Mouse (Mus musculus) intestine, embryonic 14.5 days (tissue): ENCODE data around the gene Map3k19. TPM values are rescaled to one million over a fixed set of nuclear protein-coding genes. Genes with fewer than 3 reads are reported as not detected.

Experiments used
- ATAC-seq: fragments of 200-750 bp; cut with Nextera tagmentation; replicated peaks from 2 replicates; pipeline ENCODE4 v1.8.0; 2017; ENCODE audit warnings: low read depth, moderate number of reproducible peaks, moderate TSS enrichment, moderate library complexity; ENCODE audit not compliant: low FRiP score, low TSS enrichment
- DNase-seq: peaks from one replicate; pipeline ENCODE4 v3.0.0-alpha.2; 2018; ENCODE audit warnings: low spot score
- H3K27ac ChIP-seq: fragments of 300-500 bp; sonication (generic); 2 replicates; pipeline ENCODE4 v1.5.1; 2014; ENCODE audit warnings: low read depth, mild to moderate bottlenecking, control low read depth
- H3K27me3 ChIP-seq: fragments of 300-500 bp; sonication (generic); replicated peaks from 2 replicates; pipeline ENCODE4 v1.6.1; 2014; ENCODE audit warnings: low read length, control low read depth; ENCODE audit not compliant: control insufficient read depth, insufficient read depth
- H3K36me3 ChIP-seq: fragments of 300-500 bp; sonication (generic); 2 replicates; pipeline ENCODE4 v1.6.1; 2014; ENCODE audit warnings: low read length, control low read depth; ENCODE audit not compliant: control insufficient read depth, insufficient read depth
- H3K4me1 ChIP-seq: fragments of 300-500 bp; sonication (generic); replicated peaks from 2 replicates; pipeline ENCODE4 v1.6.1; 2014; ENCODE audit warnings: low read length, control low read depth, mixed read lengths; ENCODE audit not compliant: control insufficient read depth, insufficient read depth
- H3K4me2 ChIP-seq: fragments of 300-500 bp; sonication (generic); 2 replicates; pipeline ENCODE4 v1.6.1; 2014; ENCODE audit warnings: low read length
- H3K4me3 ChIP-seq: fragments of 300-500 bp; sonication (generic); 2 replicates; pipeline ENCODE4 v1.5.1; 2014; ENCODE audit warnings: low read depth, low read length, control low read depth, mixed read lengths
- H3K9ac ChIP-seq: fragments of 300-500 bp; sonication (generic); 2 replicates; pipeline ENCODE4 v1.6.1; 2014; ENCODE audit warnings: mild to moderate bottlenecking, low read length
- H3K9me3 ChIP-seq: fragments of 300-500 bp; sonication (generic); 2 replicates; pipeline ENCODE4 v1.6.1; 2016; ENCODE audit warnings: low read length, control low read depth; ENCODE audit not compliant: control insufficient read depth
- WGBS: fragments of 180-500 bp; shearing (Covaris S2); extraction: QIAGEN DNeasy Blood & Tissue Kit; methylation state at CpG from one replicate; pipeline ENCODE4 v1.1.7; 2014; 5-methylcytosine and 5-hydroxymethylcytosine counted together
- polyA plus RNA-seq: library from polyadenylated mRNA; unstranded; fragments of >200 nt; fragmentation: Nextera tagmentation; extraction: Ambion mirVana; gene quantifications from 2 replicates; pipeline ENCODE4 v1.2.1, GENCODE M21; 2014

Map3k19 gene
- polyA plus RNA-seq, 1 experiment from 2014 or later, result not detected

DNA sequence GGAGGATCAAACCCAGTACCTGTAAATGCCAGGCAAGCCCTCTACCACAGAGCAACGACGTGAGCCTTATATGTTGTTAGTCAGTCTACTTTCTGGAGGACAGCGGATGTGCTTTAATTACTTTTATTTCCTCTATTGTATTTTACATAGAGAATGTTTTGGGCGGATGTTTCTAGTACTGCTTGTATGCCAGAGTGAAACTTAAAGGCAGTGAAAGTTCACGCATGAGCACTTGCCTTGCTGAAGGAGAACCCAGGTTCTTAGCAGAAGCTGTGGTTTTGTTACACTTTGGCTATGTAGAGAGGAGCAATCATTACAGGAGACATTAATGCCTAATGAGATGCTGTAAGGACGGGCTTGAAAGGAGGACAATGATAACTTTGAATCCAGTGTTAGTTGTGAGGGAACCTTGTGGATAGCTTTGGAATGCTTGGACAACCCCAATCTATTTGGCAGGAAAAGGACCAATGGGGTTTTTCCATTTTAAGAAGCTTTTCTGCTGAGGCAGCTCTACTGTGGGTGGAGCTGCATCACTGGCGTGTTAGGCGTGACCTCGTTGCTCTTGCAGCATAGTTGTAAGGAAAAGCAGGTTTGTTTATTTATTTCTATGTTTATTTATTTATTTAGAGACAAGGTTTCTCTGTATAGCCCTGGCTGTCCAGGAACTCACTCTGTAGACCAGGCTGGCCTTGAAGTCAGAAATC lies 4.3 kb upstream of the Map3k19 start:
- DNase-seq (no peak), ATAC-seq (no peak)
- H3K27me3 ChIP-seq, result no peaks in the 10 kb centered on the region
- H3K9ac ChIP-seq, result no peak overlapping the region
- no peaks in the 10 kb centered on the region for H3K9me3 ChIP-seq
- H3K4me3 ChIP-seq, result no peak overlapping the region
- H3K36me3 ChIP-seq, result no peaks in the 10 kb centered on the region
- no peak overlapping the region for H3K4me2 ChIP-seq
- no peaks in the 10 kb centered on the region for H3K4me1 ChIP-seq
- WGBS, result 83% methylated on average over 9 of the region's 9 CpGs
- H3K27ac ChIP-seq, result no peak overlapping the region

GRCm38 (mm10) chr1:127850075-127850610 lies 4.7 kb downstream of the Map3k19 start:
- ATAC-seq, result no peak
- Histone ChIP-seq H3K9me3 (peaks cover 8% of the 10 kb centered on the region; the same call in 1 of the 2 replicates), H3K4me3 (no peak overlapping the region), H3K4me2 (no peak overlapping the region), H3K9ac (no peak overlapping the region), H3K4me1 (no peaks in the 10 kb centered on the region), H3K36me3 (no peaks in the 10 kb centered on the region), H3K27ac (no peak overlapping the region), H3K27me3 (no peaks in the 10 kb centered on the region)
- DNase-seq, result no peak
- 76% methylated on average over 7 of the region's 7 CpGs for WGBS

DNA sequence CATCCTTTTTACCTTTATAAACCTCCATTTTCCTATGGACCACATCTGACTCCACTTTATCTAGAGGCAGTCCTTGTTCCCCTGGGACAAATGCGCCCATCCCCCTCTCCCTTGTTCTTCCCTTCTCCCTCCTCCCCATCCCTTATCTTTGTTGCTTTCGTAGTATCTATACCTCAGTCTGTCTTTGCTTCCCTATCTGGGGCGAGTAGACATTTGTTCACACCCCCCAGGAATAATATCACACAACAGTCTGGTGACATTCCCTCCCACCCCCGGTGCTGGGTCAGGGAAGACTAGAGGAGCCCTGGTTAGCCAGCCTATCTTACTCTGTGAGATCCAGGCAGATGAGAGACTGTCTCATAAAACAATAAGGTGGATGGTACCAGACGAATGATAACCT lies 9.4 kb downstream of the Map3k19 start:
- WGBS, result 85% methylated on average over 5 of the region's 5 CpGs
- Histone ChIP-seq H3K36me3 (no peaks in the 10 kb centered on the region), H3K9me3 (no peaks in the 10 kb centered on the region)

GRCm38 (mm10) chr1:127838602-127839001 lies 16.2 kb downstream of the Map3k19 start:
- Histone ChIP-seq H3K9ac (no peak overlapping the region), H3K4me1 (no peaks in the 10 kb centered on the region), H3K4me2 (no peak overlapping the region), H3K9me3 (no peaks in the 10 kb centered on the region), H3K4me3 (no peak overlapping the region), H3K36me3 (no peaks in the 10 kb centered on the region), H3K27me3 (no peaks in the 10 kb centered on the region), H3K27ac (no peak overlapping the region)
- no peak for DNase-seq
- 82% methylated on average over 1 of the region's 1 CpGs for WGBS
- no peak for ATAC-seq

More for the DNA sequence above, 9.4 kb downstream of the Map3k19 start:
- DNase-seq (no peak), ATAC-seq (no peak)
- Histone ChIP-seq H3K27me3 (no peaks in the 10 kb centered on the region), H3K4me1 (no peaks in the 10 kb centered on the region), H3K4me2 (no peak overlapping the region), H3K9ac (no peak overlapping the region), H3K4me3 (no peak overlapping the region), H3K27ac (no peak overlapping the region)

DNA sequence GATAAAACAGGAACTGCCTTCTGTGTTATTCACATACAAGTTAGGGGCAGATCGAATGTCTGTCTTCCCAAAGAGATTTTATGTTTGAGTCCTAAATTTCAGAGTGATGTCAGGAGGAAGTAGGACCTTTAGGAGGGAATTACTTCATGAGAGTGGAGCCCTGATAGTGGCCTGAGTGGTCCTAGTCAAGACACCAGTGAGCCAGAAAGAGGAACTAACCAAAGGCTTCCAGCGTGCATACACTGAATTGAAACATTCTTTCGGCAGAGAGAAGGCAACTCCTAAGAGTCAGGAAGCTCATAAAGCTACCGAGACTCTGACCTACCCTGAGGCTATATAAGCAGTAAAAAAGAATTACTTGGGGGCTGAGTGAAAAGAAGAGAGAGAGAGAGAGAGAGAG lies 18.2 kb downstream of the Map3k19 start:
- Histone ChIP-seq H3K4me1 (no peaks in the 10 kb centered on the region), H3K9me3 (no peaks in the 10 kb centered on the region), H3K4me3 (no peak overlapping the region), H3K4me2 (no peak overlapping the region), H3K27ac (no peak overlapping the region), H3K36me3 (no peaks in the 10 kb centered on the region), H3K9ac (no peak overlapping the region), H3K27me3 (no peaks in the 10 kb centered on the region)
- 56% methylated on average over 4 of the region's 4 CpGs for WGBS
- no peak for ATAC-seq
- DNase-seq, result no peak

DNA sequence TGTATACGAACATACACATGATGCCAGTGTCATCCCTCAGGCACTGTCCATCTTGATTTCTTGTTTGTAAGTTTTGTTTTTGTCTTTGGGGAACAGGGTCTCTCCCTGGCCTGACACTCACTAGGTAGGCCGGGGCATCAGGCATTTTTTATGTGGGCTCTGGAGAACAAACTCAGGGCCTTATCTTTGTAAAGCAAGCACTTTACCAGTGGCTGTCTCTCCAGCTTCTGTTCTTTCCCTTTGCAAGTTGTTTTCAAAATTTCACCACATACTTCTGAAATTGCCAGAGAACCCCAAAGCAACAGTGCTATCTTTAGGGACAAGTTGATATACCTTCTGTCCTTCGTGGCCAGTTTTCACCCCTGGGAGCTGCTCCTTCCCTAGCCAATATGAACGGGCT lies 20.6 kb downstream of the Map3k19 start:
- Histone ChIP-seq H3K27ac (no peak overlapping the region), H3K4me1 (no peaks in the 10 kb centered on the region), H3K27me3 (no peaks in the 10 kb centered on the region), H3K4me3 (no peak overlapping the region), H3K4me2 (no peak overlapping the region), H3K36me3 (no peaks in the 10 kb centered on the region), H3K9me3 (no peaks in the 10 kb centered on the region), H3K9ac (no peak overlapping the region)
- ATAC-seq (no peak), DNase-seq (no peak)
- 59% methylated on average over 4 of the region's 4 CpGs for WGBS

DNA sequence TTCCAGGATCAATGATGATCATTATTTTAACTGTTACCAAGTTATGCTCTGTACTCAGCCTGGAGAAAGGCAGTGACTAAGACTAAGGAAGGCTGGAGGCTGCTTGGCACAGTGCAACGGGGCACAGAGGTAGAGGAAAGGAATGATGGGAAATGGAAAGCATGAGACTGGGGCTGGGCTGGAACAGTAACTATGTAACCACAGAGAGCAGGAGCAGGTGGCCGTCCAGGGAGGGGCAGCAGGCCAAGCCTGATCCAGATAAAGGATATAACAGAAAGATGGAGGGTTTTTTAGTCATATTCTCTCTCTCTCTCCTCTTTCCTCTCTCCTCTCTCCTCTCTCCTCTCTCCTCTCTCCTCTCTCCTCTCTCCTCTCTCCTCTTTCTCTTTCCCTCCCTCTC lies 21.1 kb downstream of the Map3k19 start:
- Histone ChIP-seq H3K9ac (no peak overlapping the region), H3K9me3 (no peaks in the 10 kb centered on the region), H3K4me2 (no peak overlapping the region), H3K27ac (no peak overlapping the region), H3K36me3 (no peaks in the 10 kb centered on the region), H3K4me1 (no peaks in the 10 kb centered on the region), H3K4me3 (no peak overlapping the region), H3K27me3 (no peaks in the 10 kb centered on the region)
- DNase-seq, result no peak
- ATAC-seq, result no peak
- 53% methylated on average over 2 of the region's 2 CpGs for WGBS

- ATAC-seq (no peak), DNase-seq (no peak)
- Histone ChIP-seq H3K9ac (no peak overlapping the region), H3K36me3 (no peaks in the 10 kb centered on the region), H3K4me2 (no peak overlapping the region), H3K27ac (no peak overlapping the region), H3K27me3 (no peaks in the 10 kb centered on the region), H3K4me1 (no peaks in the 10 kb centered on the region), H3K4me3 (no peak overlapping the region), H3K9me3 (no peaks in the 10 kb centered on the region)
- WGBS, result 83% methylated on average over 13 of the region's 13 CpGs
Measured at GRCm38 (mm10) chr1:127830215-127830921, 24.5 kb downstream of the Map3k19 start.
